Mouse (Mus musculus) erythroblast, embryonic 14.5 days (primary cell): ENCODE data around the gene 1700020A23Rik.
"Not testable (repeated sequence)": the region's sequence is repeated elsewhere in the genome, so short reads cannot be mapped to it uniquely, and the experiment has no call there.

ENCODE experiments used
- GATA1 ChIP-seq: IDR thresholded peaks from 2 replicates; pipeline ENCODE4 v1.6.1; 2012; ENCODE audit warnings: low read length, inconsistent platforms, mixed read lengths
- TAL1 ChIP-seq: IDR thresholded peaks from 3 replicates; pipeline ENCODE4 v1.6.1; 2012; ENCODE audit warnings: low read length, inconsistent platforms, mixed read lengths

DNA sequence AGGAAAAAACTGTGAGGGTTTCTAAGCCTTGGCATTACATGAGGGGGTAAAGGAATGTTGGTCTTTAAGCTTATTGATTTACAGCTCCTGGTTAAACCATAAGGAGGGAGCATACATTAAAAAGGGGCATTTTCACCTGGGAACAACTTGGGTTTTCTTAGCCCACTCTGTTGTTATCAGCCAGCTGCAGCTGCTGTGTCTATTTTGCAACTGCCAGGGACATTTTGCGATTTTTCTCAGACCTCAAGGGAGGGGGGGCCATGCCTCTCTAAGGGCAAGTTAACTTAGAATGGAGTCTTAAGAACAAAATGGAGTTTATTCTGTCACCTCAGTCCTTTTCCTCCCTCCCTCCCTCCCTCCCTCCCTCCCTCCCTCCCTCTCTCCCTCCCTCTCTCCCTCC, 32.0 kb upstream of the 1700020A23Rik start:
- TF ChIP-seq GATA1, TAL1: not testable (repeated sequence)
